Mouse (Mus musculus) hindbrain, embryonic 12.5 days (tissue): Measurements from ENCODE around the gene Tspan4. TPM values are rescaled to one million over a fixed set of nuclear protein-coding genes. Genes with fewer than 3 reads are reported as not detected.

Experiments used
- ATAC-seq: fragments of 200-750 bp; cut with Nextera tagmentation; 2 replicates; pipeline ENCODE4 v1.8.0; 2017; ENCODE audit warnings: moderate TSS enrichment; ENCODE audit not compliant: low FRiP score
- H3K27ac ChIP-seq: fragments of 300-500 bp; sonication (generic); 2 replicates; pipeline ENCODE4 v1.5.1; 2016; ENCODE audit warnings: mild to moderate bottlenecking
- H3K27me3 ChIP-seq: fragments of 300-500 bp; sonication (generic); 2 replicates; pipeline ENCODE4 v1.6.1; 2016; ENCODE audit warnings: mild to moderate bottlenecking
- H3K36me3 ChIP-seq: fragments of 300-500 bp; sonication (generic); 2 replicates; pipeline ENCODE4 v1.6.1; 2016; ENCODE audit warnings: mild to moderate bottlenecking
- H3K4me1 ChIP-seq: fragments of 300-500 bp; sonication (generic); 2 replicates; pipeline ENCODE4 v1.6.1; 2016
- H3K4me2 ChIP-seq: fragments of 300-500 bp; sonication (generic); replicated peaks from 2 replicates; pipeline ENCODE4 v1.6.1; 2016; ENCODE audit warnings: mild to moderate bottlenecking
- H3K4me3 ChIP-seq: fragments of 300-500 bp; sonication (generic); 2 replicates; pipeline ENCODE4 v1.5.1; 2016; ENCODE audit warnings: mild to moderate bottlenecking
- H3K9ac ChIP-seq: fragments of 300-500 bp; sonication (generic); 2 replicates; pipeline ENCODE4 v1.6.1; 2016; ENCODE audit warnings: mild to moderate bottlenecking, moderate library complexity
- H3K9me3 ChIP-seq: fragments of 300-500 bp; sonication (generic); replicated peaks from 2 replicates; pipeline ENCODE4 v1.6.1; 2016; ENCODE audit warnings: mild to moderate bottlenecking
- WGBS: fragments of 180-500 bp; shearing (Covaris S2); methylation state at CpG from one replicate; pipeline ENCODE4 v1.1.7; 2016; 5-methylcytosine and 5-hydroxymethylcytosine counted together
- polyA plus RNA-seq: library from polyadenylated mRNA; unstranded; fragments of >200 nt; fragmentation: Nextera tagmentation; extraction: Ambion mirVana; gene quantifications from 2 replicates; pipeline ENCODE4 v1.2.1, GENCODE M21; 2016

The Tspan4 gene
- polyA plus RNA-seq, 1 experiment from 2014 or later: 30.1 TPM

GRCm38 (mm10) chr7:141475805-141476158 is 742 bp downstream of the Tspan4 start:
- WGBS: 2% methylated on average over 12 of the region's 12 CpGs
- peak overlapping the region; percentile 55 for H3K4me3 ChIP-seq
- ATAC-seq: 0 out of 2 replicates have a peak, but pooled peaks have one; percentile 2
- H3K36me3 ChIP-seq: peaks cover 19% of the 10 kb centered on the region
- peak overlapping the region; percentile 30; the same call in 1 of the 2 replicates for H3K27ac ChIP-seq
- peaks cover 30% of the 10 kb centered on the region for H3K27me3 ChIP-seq
- H3K9ac ChIP-seq: peak overlapping the region; percentile 85
- H3K4me1 ChIP-seq: peaks cover 32% of the 10 kb centered on the region
- peak overlapping the region; percentile 84 for H3K4me2 ChIP-seq
- H3K9me3 ChIP-seq: no peaks in the 10 kb centered on the region

- Histone ChIP-seq H3K4me1 (peaks cover 39% of the 10 kb centered on the region), H3K4me2 (peak overlapping the region; percentile 84), H3K9me3 (no peaks in the 10 kb centered on the region), H3K27ac (peak overlapping the region; percentile 30), H3K36me3 (peaks cover 13% of the 10 kb centered on the region), H3K27me3 (peaks cover 30% of the 10 kb centered on the region), H3K9ac (no peak overlapping the region; the same call in 1 of the 2 replicates), H3K4me3 (peak overlapping the region; percentile 55)
- ATAC-seq: no peak
- 5% methylated on average over 16 of the region's 17 CpGs for WGBS
Measured at GRCm38 (mm10) chr7:141476226-141476980, 1.4 kb downstream of the Tspan4 start.

DNA sequence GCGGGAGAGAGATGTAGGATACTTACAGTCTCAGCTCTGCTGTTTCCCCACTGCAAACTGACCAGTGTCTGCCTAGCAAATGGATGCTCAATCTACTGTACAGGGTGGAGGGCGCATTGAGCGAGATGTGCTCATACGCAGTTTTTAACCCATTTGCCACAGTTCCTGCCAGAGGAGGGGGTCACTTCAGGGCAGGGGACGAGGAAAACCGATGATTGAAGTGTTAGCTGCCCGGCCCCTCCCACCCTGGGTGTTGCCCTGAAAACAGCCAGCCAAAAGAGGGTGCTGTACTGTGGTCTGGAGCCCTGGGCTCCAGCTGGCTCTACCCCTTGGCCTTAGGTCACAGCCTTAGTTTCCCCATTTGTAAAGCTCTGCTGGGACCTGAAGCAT is 1.9 kb downstream of the Tspan4 start:
- no peak for ATAC-seq
- no peak overlapping the region for H3K9ac ChIP-seq
- H3K27ac ChIP-seq: peak overlapping the region; percentile 30

DNA sequence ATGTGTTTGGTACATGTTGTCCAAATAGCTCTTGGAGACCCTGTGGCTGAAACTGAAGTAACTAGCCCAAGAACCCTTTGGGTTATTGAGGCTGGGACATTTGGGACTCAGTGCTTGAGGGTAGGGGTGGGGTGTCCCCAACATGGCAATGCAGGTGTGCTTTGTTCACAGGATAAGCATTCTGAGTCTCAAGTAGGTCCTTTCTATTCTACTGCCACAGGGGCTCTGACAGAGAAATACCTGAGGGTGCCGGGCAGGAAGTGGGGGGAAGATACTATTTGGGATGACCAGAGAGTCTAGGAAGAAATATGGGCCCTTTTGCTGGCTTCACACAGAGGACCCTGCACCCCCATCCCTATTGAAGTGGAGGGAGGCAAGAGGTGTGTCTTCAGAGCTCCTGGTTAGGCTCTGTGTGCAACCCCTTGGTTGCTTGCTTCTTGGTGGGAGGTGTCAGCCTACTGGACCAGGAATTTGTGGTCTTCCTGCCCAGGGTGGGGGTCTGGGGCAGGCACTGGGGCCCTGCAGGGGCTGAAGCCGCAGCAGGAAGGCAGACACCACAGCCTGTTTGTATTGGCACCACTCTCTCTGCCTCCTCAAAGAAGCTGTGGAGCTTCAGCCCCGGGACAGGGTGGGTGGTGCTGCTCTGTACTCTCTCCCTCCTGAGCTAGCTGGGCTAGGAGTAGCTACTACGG is 2.7 kb downstream of the Tspan4 start:
- Histone ChIP-seq H3K4me3 (no peak overlapping the region), H3K27ac (no peak overlapping the region), H3K9ac (no peak overlapping the region)

More for the DNA sequence above, 1.9 kb downstream of the Tspan4 start:
- Histone ChIP-seq H3K4me2 (peak overlapping the region; percentile 84; the same call in 1 of the 2 replicates), H3K4me3 (peak overlapping the region; percentile 55), H3K27me3 (peaks cover 30% of the 10 kb centered on the region), H3K36me3 (peaks cover 10% of the 10 kb centered on the region), H3K4me1 (peaks cover 41% of the 10 kb centered on the region), H3K9me3 (no peaks in the 10 kb centered on the region)
- 19% methylated on average over 7 of the region's 7 CpGs for WGBS

GRCm38 (mm10) chr7:141478270-141478748 is 3.3 kb downstream of the Tspan4 start:
- ATAC-seq: no peak
- Histone ChIP-seq H3K27ac (no peak overlapping the region), H3K4me3 (no peak overlapping the region), H3K9ac (no peak overlapping the region), H3K27me3 (peaks cover 42% of the 10 kb centered on the region), H3K4me1 (peaks cover 50% of the 10 kb centered on the region), H3K36me3 (no peaks in the 10 kb centered on the region), H3K4me2 (no peak overlapping the region), H3K9me3 (no peaks in the 10 kb centered on the region)
- 77% methylated on average over 5 of the region's 5 CpGs for WGBS

More for the DNA sequence above, 2.7 kb downstream of the Tspan4 start:
- H3K9me3 ChIP-seq: no peaks in the 10 kb centered on the region
- H3K27me3 ChIP-seq: peaks cover 36% of the 10 kb centered on the region
- no peak for ATAC-seq
- H3K4me2 ChIP-seq: no peak overlapping the region
- WGBS: 67% methylated on average over 4 of the region's 4 CpGs
- H3K4me1 ChIP-seq: peaks cover 48% of the 10 kb centered on the region
- peaks cover 2% of the 10 kb centered on the region; the same call in 1 of the 2 replicates for H3K36me3 ChIP-seq

GRCm38 (mm10) chr7:141480842-141481497 is 5.9 kb downstream of the Tspan4 start:
- Histone ChIP-seq H3K9ac (0 out of 2 replicates have a peak overlapping the region, but pooled peaks have one; percentile 65), H3K9me3 (no peaks in the 10 kb centered on the region), H3K4me1 (peaks cover 32% of the 10 kb centered on the region), H3K27ac (no peak overlapping the region), H3K27me3 (peaks cover 42% of the 10 kb centered on the region), H3K4me3 (peak overlapping the region; percentile 64), H3K36me3 (no peaks in the 10 kb centered on the region), H3K4me2 (peak overlapping the region; percentile 93)
- WGBS: 9% methylated on average over 10 of the region's 10 CpGs
- peak; percentile 27 for ATAC-seq

DNA sequence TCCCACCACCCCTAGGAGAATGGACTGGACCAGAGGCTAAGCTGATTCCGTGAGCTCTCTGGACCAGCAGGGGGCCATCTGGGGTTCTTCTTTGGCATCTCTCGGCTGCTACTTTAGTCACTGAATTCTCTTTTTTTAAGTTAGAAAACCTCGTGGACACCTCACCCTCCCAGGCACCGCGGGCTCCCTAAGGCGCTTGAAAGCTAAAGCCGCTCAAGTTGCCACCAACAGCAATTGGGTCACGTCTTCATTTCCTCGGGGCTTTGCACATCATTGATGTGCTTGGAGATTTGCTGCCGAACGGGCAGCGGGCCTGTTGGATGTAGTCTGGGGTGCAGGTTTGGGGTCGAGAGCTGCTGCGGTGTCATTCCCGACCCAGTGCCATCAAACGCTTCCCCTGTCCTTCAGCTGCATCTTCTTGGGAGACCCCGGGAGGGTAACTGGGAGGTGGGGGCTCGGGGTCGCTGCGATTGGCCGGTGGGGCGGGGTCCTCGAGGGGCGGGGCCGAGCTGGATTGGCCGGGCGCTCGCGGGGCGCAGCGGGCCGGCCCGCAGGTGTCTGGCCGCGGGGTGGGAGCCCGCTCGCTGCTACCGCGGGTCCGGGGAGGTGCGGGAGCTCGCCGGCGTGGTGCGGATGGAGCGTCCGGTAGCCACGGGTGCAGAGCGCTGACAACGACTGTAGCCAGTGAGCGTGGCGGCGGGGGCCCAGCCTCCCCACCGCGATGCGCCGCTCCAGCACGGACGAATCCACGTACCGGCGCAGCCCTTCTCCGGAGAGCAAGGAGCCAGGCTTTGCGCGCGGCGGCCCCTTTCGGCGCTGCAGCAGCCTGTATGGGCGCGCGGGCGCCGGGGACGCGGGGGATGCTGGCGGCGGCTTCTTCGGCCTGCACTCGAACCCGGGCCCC is 6.7 kb downstream of the Tspan4 start:
- peak overlapping the region; percentile 17; the same call in 1 of the 2 replicates for H3K27ac ChIP-seq
- H3K9me3 ChIP-seq: no peaks in the 10 kb centered on the region
- under 1% methylated on average over 81 of the region's 81 CpGs for WGBS
- peak overlapping the region; percentile 64 for H3K4me3 ChIP-seq
- H3K4me2 ChIP-seq: peak overlapping the region; percentile 93
- H3K36me3 ChIP-seq: no peaks in the 10 kb centered on the region
- H3K27me3 ChIP-seq: peaks cover 34% of the 10 kb centered on the region
- peak overlapping the region; percentile 65 for H3K9ac ChIP-seq
- peaks cover 24% of the 10 kb centered on the region for H3K4me1 ChIP-seq
- ATAC-seq: peak; percentile 58

DNA sequence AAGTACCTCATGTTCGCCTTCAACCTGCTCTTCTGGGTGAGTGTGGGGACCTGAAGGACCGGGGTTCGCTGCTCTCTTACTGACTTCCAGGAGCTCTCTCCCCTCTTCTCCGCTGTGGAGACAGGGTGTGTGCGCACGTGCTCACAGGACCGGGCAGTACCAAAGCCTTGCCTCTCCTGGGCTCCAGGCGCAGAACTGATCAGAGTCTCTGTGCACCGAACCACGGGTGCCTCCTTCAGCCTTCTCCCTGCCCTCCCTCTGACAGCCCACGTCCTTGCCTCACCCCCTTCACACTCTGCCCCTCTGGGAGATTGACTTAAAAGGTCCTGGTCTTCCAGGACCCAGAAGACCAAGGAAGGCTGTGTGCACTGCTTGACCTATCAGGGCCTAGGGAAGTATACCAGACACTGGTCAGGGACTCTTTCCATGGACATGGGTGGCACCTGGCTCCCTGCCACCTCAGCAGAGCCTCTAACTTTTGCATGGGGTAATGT is 7.5 kb downstream of the Tspan4 start:
- WGBS: 5% methylated on average over 11 of the region's 11 CpGs
- peak; percentile 14; the same call in 1 of the 2 replicates for ATAC-seq
- peak overlapping the region; percentile 64 for H3K4me3 ChIP-seq
- peaks cover 24% of the 10 kb centered on the region for H3K4me1 ChIP-seq
- H3K27ac ChIP-seq: no peak overlapping the region
- peaks cover 26% of the 10 kb centered on the region for H3K27me3 ChIP-seq
- no peaks in the 10 kb centered on the region for H3K36me3 ChIP-seq
- peak overlapping the region; percentile 93 for H3K4me2 ChIP-seq
- H3K9ac ChIP-seq: peak overlapping the region; percentile 65
- H3K9me3 ChIP-seq: no peaks in the 10 kb centered on the region

GRCm38 (mm10) chr7:141483114-141483653 is 8.1 kb downstream of the Tspan4 start:
- H3K36me3 ChIP-seq: no peaks in the 10 kb centered on the region
- H3K27ac ChIP-seq: no peak overlapping the region
- H3K4me1 ChIP-seq: peaks cover 25% of the 10 kb centered on the region
- WGBS: 79% methylated on average over 5 of the region's 6 CpGs
- peak overlapping the region; percentile 64; the same call in 1 of the 2 replicates for H3K4me3 ChIP-seq
- H3K9ac ChIP-seq: peak overlapping the region; percentile 35
- H3K27me3 ChIP-seq: peaks cover 20% of the 10 kb centered on the region
- no peak for ATAC-seq
- no peaks in the 10 kb centered on the region for H3K9me3 ChIP-seq
- H3K4me2 ChIP-seq: peak overlapping the region; percentile 93

DNA sequence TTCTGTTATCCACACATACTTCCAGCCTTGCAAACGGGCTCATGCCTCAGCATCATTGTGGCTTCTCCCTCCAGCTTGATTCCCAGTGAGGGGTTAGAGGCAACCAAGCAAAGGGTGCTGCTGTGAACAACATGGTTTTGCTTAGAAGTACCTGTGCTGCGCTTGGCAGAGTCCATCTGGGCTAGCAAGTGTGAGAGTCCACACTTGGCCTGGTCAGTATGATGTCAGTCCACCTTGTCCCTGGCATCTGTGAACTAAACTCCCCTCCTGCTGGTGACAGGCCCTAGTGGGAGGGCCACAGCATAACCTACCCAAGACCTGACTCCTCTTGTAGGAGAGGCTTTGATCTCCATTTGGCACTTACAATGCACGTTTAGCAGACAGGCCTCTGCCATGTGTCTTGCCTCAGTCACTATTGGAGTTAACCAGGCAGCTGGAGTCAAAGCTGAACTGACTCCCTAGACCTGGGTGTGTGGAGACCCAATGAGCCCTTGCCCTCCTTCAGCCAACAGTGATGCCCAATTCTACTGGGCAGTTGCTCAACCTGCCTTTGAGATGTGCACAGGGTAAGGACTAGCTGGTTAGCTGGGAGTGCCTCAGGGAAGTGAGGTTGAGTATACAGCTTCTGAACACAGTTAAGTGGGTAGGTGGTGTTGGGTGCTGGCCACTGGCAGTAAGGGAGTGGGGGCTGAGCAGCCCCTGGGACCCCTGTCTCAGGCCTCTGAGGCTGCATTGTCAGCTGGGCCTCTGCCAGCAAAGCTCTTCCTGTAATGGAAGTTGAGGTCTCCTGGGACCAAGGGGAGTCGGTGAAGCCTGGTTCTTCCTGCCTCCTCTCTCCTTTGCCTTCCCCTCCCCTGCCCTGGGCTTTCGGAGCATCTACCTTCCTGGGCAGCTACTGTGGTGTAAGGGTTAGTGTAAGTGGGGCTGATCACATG is 9.4 kb downstream of the Tspan4 start:
- Histone ChIP-seq H3K36me3 (no peaks in the 10 kb centered on the region), H3K9me3 (no peaks in the 10 kb centered on the region), H3K27ac (no peak overlapping the region), H3K9ac (no peak overlapping the region), H3K4me3 (no peak overlapping the region), H3K4me1 (peaks cover 25% of the 10 kb centered on the region), H3K27me3 (peaks cover 18% of the 10 kb centered on the region), H3K4me2 (no peak overlapping the region)
- 73% methylated on average over 5 of the region's 5 CpGs for WGBS
- no peak for ATAC-seq
